Mouse (Mus musculus): ENCODE data around the gene Ccer2. TPM values are rescaled to one million over a fixed set of nuclear protein-coding genes. Genes with fewer than 3 reads are reported as not detected.
A peak's percentile ranks its signal among the peaks of the same experiment; 100 is the strongest.

Ccer2 gene
- polyA plus RNA-seq, 1 experiment from 2014 or later: not detected

DNA sequence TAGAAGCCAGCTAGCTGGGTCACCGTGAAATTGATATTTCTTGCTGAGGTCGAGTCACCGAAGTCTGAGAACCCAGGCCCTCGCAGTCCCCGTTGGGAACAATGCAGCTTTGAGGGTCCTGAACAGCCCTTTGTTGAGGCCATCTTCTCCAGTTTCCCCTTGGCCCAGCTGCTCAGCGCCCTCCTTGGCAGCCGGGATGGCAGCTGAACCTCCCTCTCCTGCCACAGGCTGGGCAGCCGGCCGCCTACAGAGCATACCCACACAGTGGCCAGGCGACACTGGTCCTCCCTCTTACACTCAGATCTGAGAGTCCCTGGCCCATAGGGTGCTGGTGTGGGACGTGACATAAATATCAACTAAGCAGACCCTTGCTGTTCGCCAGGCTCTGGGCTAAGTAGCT, 18.2 kb downstream of the Ccer2 start:
- H3K4me3 ChIP-seq (replicated peaks): no peak overlapping the region
- no peak overlapping the region for H3K27ac ChIP-seq (replicated peaks)
- H3K9ac ChIP-seq: no peak overlapping the region
- WGBS (ENCODE audit: insufficient replicate concordance): 73% methylated on average over 12 of the region's 12 CpGs
- no peaks in the 10 kb centered on the region for H3K9me3 ChIP-seq (replicated peaks)
- H3K36me3 ChIP-seq (replicated peaks): no peaks in the 10 kb centered on the region
- ATAC-seq (ENCODE audit: insufficient read depth): no peak
- no peak overlapping the region for H3K4me2 ChIP-seq
- H3K27me3 ChIP-seq: no peaks in the 10 kb centered on the region
- H3K4me1 ChIP-seq (replicated peaks): peaks cover 22% of the 10 kb centered on the region

- no peak overlapping the region for H3K9ac ChIP-seq
- no peaks in the 10 kb centered on the region for H3K27me3 ChIP-seq
- H3K27ac ChIP-seq (replicated peaks): no peak overlapping the region
- H3K9me3 ChIP-seq (replicated peaks): no peaks in the 10 kb centered on the region
- no peak for ATAC-seq (ENCODE audit: insufficient read depth)
- no peak overlapping the region for H3K4me3 ChIP-seq (replicated peaks)
- no peak overlapping the region for H3K4me2 ChIP-seq
- peaks cover 16% of the 10 kb centered on the region for H3K4me1 ChIP-seq (replicated peaks)
- no peaks in the 10 kb centered on the region for H3K36me3 ChIP-seq (replicated peaks)
- WGBS (ENCODE audit: insufficient replicate concordance): 75% methylated on average over 7 of the region's 7 CpGs
Measured at GRCm38 (mm10) chr7:28775129-28775528, 19.2 kb downstream of the Ccer2 start.

GRCm38 (mm10) chr7:28778825-28779224, 22.9 kb downstream of the Ccer2 start:
- Histone ChIP-seq H3K9me3 (replicated peaks) (no peaks in the 10 kb centered on the region), H3K27me3 (no peaks in the 10 kb centered on the region), H3K4me3 (replicated peaks) (no peak overlapping the region), H3K9ac (no peak overlapping the region), H3K4me1 (replicated peaks) (peaks cover 18% of the 10 kb centered on the region), H3K36me3 (replicated peaks) (0 out of 2 replicates have a peak, but pooled peaks cover 4% of the 10 kb centered on the region), H3K27ac (replicated peaks) (no peak overlapping the region), H3K4me2 (no peak overlapping the region)
- WGBS (ENCODE audit: insufficient replicate concordance): 77% methylated on average over 9 of the region's 9 CpGs
- no peak for ATAC-seq (ENCODE audit: insufficient read depth)

- no peak overlapping the region for H3K4me3 ChIP-seq (replicated peaks)
- no peaks in the 10 kb centered on the region for H3K27me3 ChIP-seq
- H3K36me3 ChIP-seq (replicated peaks): 0 out of 2 replicates have a peak, but pooled peaks cover 4% of the 10 kb centered on the region
- WGBS (ENCODE audit: insufficient replicate concordance): 38% methylated on average over 6 of the region's 6 CpGs
- no peak overlapping the region for H3K4me2 ChIP-seq
- no peak overlapping the region for H3K9ac ChIP-seq
- peaks cover 18% of the 10 kb centered on the region for H3K4me1 ChIP-seq (replicated peaks)
- H3K9me3 ChIP-seq (replicated peaks): no peaks in the 10 kb centered on the region
- ATAC-seq (ENCODE audit: insufficient read depth): peak; percentile 49; the same call in 1 of the 2 replicates
- peak overlapping the region; percentile 66; the same call in 1 of the 2 replicates for H3K27ac ChIP-seq (replicated peaks)
Measured at GRCm38 (mm10) chr7:28780067-28780658, 24.2 kb downstream of the Ccer2 start.

DNA sequence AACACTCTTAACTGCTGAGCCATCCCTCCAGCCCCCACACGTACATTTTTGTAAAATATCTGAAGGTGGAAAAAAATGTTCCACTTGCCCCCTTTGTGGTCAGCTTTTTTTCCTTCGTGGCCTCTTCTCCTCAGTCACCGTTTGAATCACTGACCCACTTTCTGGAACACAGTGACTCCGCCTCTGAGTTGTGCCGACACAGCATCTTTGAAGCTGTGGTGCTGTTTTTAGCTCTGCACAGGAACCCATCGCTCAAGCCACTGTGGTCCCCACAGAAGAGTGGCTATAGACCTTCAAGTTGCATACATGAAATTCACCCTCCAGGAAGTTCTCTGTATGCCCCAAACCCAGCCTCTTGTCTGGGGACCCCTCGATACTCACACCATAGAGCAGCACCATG, 24.9 kb downstream of the Ccer2 start:
- Histone ChIP-seq H3K27me3 (no peaks in the 10 kb centered on the region), H3K4me3 (replicated peaks) (no peak overlapping the region), H3K27ac (replicated peaks) (0 out of 2 replicates have a peak overlapping the region, but pooled peaks have one; percentile 30), H3K4me2 (no peak overlapping the region), H3K36me3 (replicated peaks) (0 out of 2 replicates have a peak, but pooled peaks cover 4% of the 10 kb centered on the region), H3K4me1 (replicated peaks) (peaks cover 18% of the 10 kb centered on the region), H3K9ac (no peak overlapping the region), H3K9me3 (replicated peaks) (no peaks in the 10 kb centered on the region)
- WGBS (ENCODE audit: insufficient replicate concordance): 40% methylated on average over 7 of the region's 7 CpGs
- no peak for ATAC-seq (ENCODE audit: insufficient read depth)

GRCm38 (mm10) chr7:28781261-28781663, 25.3 kb downstream of the Ccer2 start:
- H3K4me2 ChIP-seq: no peak overlapping the region
- H3K4me1 ChIP-seq (replicated peaks): peaks cover 18% of the 10 kb centered on the region
- H3K9me3 ChIP-seq (replicated peaks): no peaks in the 10 kb centered on the region
- ATAC-seq (ENCODE audit: insufficient read depth): no peak
- H3K36me3 ChIP-seq (replicated peaks): 0 out of 2 replicates have a peak, but pooled peaks cover 4% of the 10 kb centered on the region
- peak overlapping the region; percentile 14; the same call in 1 of the 2 replicates for H3K27ac ChIP-seq (replicated peaks)
- 66% methylated on average over 8 of the region's 8 CpGs for WGBS (ENCODE audit: insufficient replicate concordance)
- H3K4me3 ChIP-seq (replicated peaks): no peak overlapping the region
- no peak overlapping the region for H3K9ac ChIP-seq
- no peaks in the 10 kb centered on the region for H3K27me3 ChIP-seq

DNA sequence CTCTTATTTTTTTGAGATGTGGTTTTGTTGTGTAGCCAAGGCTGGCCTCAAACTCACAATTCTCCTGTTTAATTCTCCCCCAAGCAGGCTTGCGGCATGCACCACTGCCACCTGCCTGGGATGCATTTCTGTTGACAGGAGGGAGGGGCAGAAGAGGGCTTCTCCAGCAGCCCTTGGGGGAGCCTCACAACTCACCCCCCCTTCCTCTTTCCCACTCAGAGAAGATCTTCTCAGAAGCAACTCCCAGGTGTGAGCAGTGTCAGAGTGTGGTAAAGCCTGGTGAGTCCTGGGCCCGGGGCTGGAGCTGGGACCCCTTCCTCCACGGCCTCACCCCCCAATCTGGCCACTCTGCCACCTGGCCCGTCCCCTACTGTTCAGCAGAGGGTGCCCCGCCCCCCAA, 29.2 kb downstream of the Ccer2 start:
- 56% methylated on average over 5 of the region's 5 CpGs for WGBS (ENCODE audit: insufficient replicate concordance)
- Histone ChIP-seq H3K9me3 (replicated peaks) (no peaks in the 10 kb centered on the region), H3K36me3 (replicated peaks) (0 out of 2 replicates have a peak, but pooled peaks cover 4% of the 10 kb centered on the region), H3K4me1 (replicated peaks) (peaks cover 18% of the 10 kb centered on the region), H3K27ac (replicated peaks) (no peak overlapping the region), H3K4me2 (no peak overlapping the region), H3K9ac (no peak overlapping the region), H3K27me3 (no peaks in the 10 kb centered on the region), H3K4me3 (replicated peaks) (no peak overlapping the region)
- ATAC-seq (ENCODE audit: insufficient read depth): no peak

GRCm38 (mm10) chr7:28787884-28788283, 31.9 kb downstream of the Ccer2 start:
- Histone ChIP-seq H3K4me3 (replicated peaks) (no peak overlapping the region), H3K9ac (no peak overlapping the region), H3K4me2 (no peak overlapping the region), H3K27me3 (no peaks in the 10 kb centered on the region), H3K4me1 (replicated peaks) (peaks cover 13% of the 10 kb centered on the region), H3K27ac (replicated peaks) (no peak overlapping the region), H3K9me3 (replicated peaks) (no peaks in the 10 kb centered on the region), H3K36me3 (replicated peaks) (0 out of 2 replicates have a peak, but pooled peaks cover under 1% of the 10 kb centered on the region)
- WGBS (ENCODE audit: insufficient replicate concordance): 75% methylated on average over 9 of the region's 9 CpGs
- no peak for ATAC-seq (ENCODE audit: insufficient read depth)

DNA sequence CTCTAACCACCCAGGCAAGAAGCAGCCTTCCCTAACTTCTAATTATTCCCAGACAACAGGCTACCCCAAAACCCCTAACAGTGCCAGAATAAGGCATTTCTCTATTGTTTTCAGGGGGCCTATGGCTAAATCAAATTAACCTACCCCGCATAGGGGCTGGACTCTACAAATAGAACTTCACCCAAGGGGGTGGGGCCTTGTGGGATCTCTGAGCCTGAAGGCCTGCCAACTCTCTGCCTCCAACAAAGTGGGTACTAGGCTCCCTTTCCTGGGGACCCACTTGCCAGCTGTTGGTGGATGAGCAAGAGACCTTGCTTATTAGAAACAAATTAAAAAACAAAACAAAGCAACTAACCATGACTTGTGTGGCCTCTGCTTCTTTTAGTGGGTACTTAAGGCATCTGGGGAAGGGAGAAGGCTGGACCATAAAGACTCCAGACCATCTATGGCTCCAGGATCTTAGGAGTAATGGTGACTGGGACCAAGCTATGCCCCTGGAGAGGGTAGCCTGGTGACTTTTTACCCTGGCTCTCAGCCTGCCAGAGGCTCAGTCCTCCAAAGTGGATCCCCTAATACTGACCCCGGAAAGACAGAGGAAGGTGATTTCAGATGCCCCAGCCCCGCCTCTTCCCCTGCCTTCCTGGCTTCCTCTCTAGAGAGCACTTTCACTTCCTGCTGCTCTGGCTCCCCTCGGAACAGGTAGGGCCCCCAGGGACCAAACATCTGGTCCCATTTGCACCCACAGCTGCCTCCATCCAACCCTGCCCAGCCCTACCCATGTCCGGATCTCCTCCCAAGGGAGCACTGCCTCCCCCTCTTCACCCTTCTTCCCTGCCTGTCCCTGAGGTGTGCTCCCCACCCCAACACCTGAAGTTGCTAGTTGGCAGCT, 32.6 kb downstream of the Ccer2 start, which contains the start of gene Rinl:
TSS of gene Rinl (plus strand) at position 663 of the 889 bp plus-strand sequence.
- Histone ChIP-seq H3K36me3 (replicated peaks) (no peaks in the 10 kb centered on the region), H3K9me3 (replicated peaks) (no peaks in the 10 kb centered on the region), H3K4me2 (peak within 1 kb of the TSS; percentile 7; the same call in 1 of the 2 replicates), H3K9ac (peak within 1 kb of the TSS; percentile 15; the same call in 1 of the 2 replicates), H3K4me3 (replicated peaks) (peak within 1 kb of the TSS; percentile 36), H3K4me1 (replicated peaks) (peaks cover 13% of the 10 kb centered on the region), H3K27ac (replicated peaks) (no peak within 1 kb of the TSS), H3K27me3 (no peaks in the 10 kb centered on the region)
- ATAC-seq (ENCODE audit: insufficient read depth): no peak
- 34% methylated on average over 5 of the region's 5 CpGs for WGBS (ENCODE audit: insufficient replicate concordance)

GRCm38 (mm10) chr7:28789235-28789634, 33.3 kb downstream of the Ccer2 start:
- Histone ChIP-seq H3K4me3 (replicated peaks) (peak overlapping the region; percentile 36), H3K4me2 (peak overlapping the region; percentile 7; the same call in 1 of the 2 replicates), H3K9me3 (replicated peaks) (no peaks in the 10 kb centered on the region), H3K4me1 (replicated peaks) (peaks cover 13% of the 10 kb centered on the region), H3K9ac (peak overlapping the region; percentile 15; the same call in 1 of the 2 replicates), H3K27me3 (no peaks in the 10 kb centered on the region), H3K36me3 (replicated peaks) (no peaks in the 10 kb centered on the region), H3K27ac (replicated peaks) (no peak overlapping the region)
- 69% methylated on average over 3 of the region's 3 CpGs for WGBS (ENCODE audit: insufficient replicate concordance)
- no peak for ATAC-seq (ENCODE audit: insufficient read depth)

Measured in liver, embryonic 15.5 days (tissue).